Mouse (Mus musculus) ES-Bruce4 (cell line): Measurements from ENCODE around the gene Rad9b. TPM values are rescaled to one million over a fixed set of nuclear protein-coding genes. Genes with fewer than 3 reads are reported as not detected.

ENCODE experiments used
- H3K27ac ChIP-seq: 2 replicates; pipeline ENCODE4 v1.5.1; 2012; ENCODE audit warnings: low read length, inconsistent platforms; ENCODE audit not compliant: insufficient read depth
- H3K27me3 ChIP-seq: 2 replicates; pipeline ENCODE4 v1.6.1; 2012; ENCODE audit warnings: mild to moderate bottlenecking, low read length, inconsistent platforms; ENCODE audit not compliant: control insufficient read depth, poor library complexity, insufficient read depth, severe bottlenecking
- H3K36me3 ChIP-seq: 2 replicates; pipeline ENCODE4 v1.6.1; 2012; ENCODE audit warnings: inconsistent platforms, mild to moderate bottlenecking, low read length, moderate library complexity; ENCODE audit not compliant: control insufficient read depth, poor library complexity, insufficient read depth, severe bottlenecking
- H3K4me1 ChIP-seq: one replicate; pipeline ENCODE4 v1.8.1; 2011; ENCODE audit warnings: low read length; ENCODE audit not compliant: control insufficient read depth, insufficient read depth
- H3K4me3 ChIP-seq: 2 replicates; pipeline ENCODE4 v1.5.1; 2011; ENCODE audit warnings: low read depth, mild to moderate bottlenecking, low read length
- H3K9ac ChIP-seq: 2 replicates; pipeline ENCODE4 v1.6.1; 2012; ENCODE audit warnings: low read depth, mild to moderate bottlenecking, inconsistent platforms; ENCODE audit not compliant: poor library complexity, severe bottlenecking
- H3K9me3 ChIP-seq: replicated peaks from 2 replicates; pipeline ENCODE4 v1.6.1; 2012; ENCODE audit warnings: mild to moderate bottlenecking, low read length, inconsistent platforms; ENCODE audit not compliant: control insufficient read depth, poor library complexity, insufficient read depth, severe bottlenecking
- CTCF ChIP-seq: IDR thresholded peaks from one replicate; pipeline ENCODE4 v1.8.1; 2011; ENCODE audit warnings: low read depth, low read length
- EP300 ChIP-seq: IDR thresholded peaks from 2 replicates; pipeline ENCODE4 v1.6.1; 2011; ENCODE audit warnings: low read depth, low read length; ENCODE audit not compliant: insufficient read depth
- POLR2A ChIP-seq: IDR thresholded peaks from one replicate; pipeline ENCODE4 v1.8.1; 2011; ENCODE audit warnings: low read length; ENCODE audit not compliant: insufficient read depth
- polyA plus RNA-seq: library from polyadenylated mRNA; stranded (reverse); fragments of >200 nt; gene quantifications from 2 replicates; pipeline ENCODE4 v1.2.4, GENCODE M21; 2011; ENCODE audit warnings: low read depth; ENCODE audit not compliant: missing spikeins, insufficient read depth, insufficient read length

Rad9b gene
- polyA plus RNA-seq, 1 experiment = 19.7 TPM

DNA sequence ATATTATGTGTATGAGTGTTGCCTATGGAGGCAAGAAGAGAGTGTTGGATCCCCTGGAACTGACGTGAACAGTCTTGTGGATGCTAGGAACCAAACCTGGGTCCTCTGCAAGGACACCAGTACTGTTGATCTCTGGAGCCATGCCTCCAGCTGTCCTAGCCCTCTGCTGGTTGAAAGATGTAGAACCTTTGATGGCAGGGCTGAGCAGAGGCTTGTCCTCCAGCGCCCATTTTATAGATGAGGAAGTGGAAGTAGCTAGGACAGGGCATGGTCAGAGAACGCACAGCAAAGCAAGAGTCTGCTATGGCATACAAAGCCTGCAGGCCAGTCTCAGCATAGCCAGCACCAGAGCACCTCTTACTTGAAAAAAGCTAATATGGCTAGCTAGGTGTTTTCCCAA is 35.9 kb downstream of the Rad9b start:
- TF ChIP-seq CTCF (peak; percentile 38), EP300 (no peak)
- no peak overlapping the region for H3K4me3 ChIP-seq
- no peaks in the 10 kb centered on the region for H3K9me3 ChIP-seq
- no peaks in the 10 kb centered on the region for H3K27me3 ChIP-seq
- 0 out of 2 replicates have a peak, but pooled peaks cover 4% of the 10 kb centered on the region for H3K36me3 ChIP-seq
- H3K27ac ChIP-seq = peak overlapping the region; percentile 90
- peaks cover 6% of the 10 kb centered on the region for H3K4me1 ChIP-seq
- no peak overlapping the region for H3K9ac ChIP-seq

DNA sequence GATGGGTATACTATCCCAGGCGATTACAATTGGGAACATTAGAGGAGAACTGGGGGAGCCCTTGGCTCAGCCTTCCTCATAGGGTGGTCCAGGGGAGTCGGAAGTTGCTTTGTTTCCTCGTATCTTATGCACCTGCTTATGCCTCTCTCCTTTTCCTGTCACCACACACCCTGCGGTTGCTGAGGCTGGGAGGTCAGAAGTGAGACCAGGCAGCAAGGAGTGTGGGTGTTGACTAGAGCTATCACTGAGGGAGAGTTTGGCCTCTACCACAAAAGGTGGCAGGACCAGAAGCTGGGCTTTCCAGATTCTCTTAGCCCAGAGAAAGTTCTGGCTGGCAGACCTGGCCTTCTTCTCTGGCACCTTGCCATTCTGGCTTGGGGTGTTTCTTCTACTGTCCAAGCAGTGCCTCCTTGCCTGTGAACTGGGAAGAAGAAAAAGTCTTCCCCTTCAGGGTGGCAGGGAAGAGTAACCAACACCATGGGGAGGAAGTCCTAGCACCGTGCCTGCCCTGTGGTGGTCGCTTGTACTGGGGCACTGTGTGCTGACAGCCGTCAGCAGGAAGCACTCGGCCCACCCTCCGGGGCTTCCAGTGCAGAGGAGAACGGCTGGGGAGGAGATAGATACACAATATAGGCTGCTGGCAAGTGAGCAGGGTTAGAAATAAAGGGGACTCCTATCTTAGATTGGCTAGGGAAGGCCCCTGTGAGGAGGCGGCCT is 36.5 kb downstream of the Rad9b start:
- peak overlapping the region; percentile 90; the same call in 1 of the 2 replicates for H3K27ac ChIP-seq
- no peaks in the 10 kb centered on the region for H3K27me3 ChIP-seq
- 0 out of 2 replicates have a peak, but pooled peaks cover under 1% of the 10 kb centered on the region for H3K36me3 ChIP-seq
- no peak overlapping the region for H3K9ac ChIP-seq
- H3K4me1 ChIP-seq = peaks cover 6% of the 10 kb centered on the region
- no peak for TF ChIP-seq EP300
- no peak for TF ChIP-seq CTCF
- no peak for TF ChIP-seq POLR2A
- no peak overlapping the region for H3K4me3 ChIP-seq
- no peaks in the 10 kb centered on the region for H3K9me3 ChIP-seq

DNA sequence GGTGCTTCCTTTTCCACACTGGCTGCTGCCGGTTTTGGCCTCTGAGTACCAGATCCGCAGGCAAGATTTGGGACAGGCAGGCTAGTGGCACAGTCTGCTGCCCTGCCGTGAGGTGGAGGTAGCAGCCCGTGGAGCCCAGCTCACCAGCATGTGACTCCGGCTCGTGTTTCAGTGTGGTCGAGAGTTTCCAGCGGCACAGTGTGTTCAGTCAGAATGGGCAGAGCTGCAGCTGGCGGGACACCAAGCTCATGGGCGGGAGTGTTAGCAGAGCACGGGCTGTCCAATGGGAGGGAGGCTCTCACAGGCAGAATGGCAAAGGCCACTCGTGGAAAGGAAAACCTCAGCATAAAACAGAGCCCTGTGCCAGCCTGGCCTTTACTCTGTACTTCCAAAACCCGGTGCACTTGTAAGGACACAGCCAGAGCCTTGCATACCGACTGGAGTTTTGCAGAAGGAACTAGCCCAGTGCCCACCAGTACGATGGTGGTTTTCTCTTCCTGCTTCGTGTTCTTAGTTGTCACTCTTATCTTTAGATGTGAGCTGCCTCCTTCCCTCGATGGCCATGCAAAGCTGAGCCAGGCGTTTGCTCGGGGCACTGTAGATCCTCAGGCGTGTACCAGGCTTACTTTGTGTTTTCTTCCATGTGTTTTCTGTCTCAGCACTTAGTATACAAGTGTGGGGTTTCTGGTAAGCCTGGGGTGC is 38.9 kb downstream of the Rad9b start:
- H3K4me3 ChIP-seq = no peak overlapping the region

DNA sequence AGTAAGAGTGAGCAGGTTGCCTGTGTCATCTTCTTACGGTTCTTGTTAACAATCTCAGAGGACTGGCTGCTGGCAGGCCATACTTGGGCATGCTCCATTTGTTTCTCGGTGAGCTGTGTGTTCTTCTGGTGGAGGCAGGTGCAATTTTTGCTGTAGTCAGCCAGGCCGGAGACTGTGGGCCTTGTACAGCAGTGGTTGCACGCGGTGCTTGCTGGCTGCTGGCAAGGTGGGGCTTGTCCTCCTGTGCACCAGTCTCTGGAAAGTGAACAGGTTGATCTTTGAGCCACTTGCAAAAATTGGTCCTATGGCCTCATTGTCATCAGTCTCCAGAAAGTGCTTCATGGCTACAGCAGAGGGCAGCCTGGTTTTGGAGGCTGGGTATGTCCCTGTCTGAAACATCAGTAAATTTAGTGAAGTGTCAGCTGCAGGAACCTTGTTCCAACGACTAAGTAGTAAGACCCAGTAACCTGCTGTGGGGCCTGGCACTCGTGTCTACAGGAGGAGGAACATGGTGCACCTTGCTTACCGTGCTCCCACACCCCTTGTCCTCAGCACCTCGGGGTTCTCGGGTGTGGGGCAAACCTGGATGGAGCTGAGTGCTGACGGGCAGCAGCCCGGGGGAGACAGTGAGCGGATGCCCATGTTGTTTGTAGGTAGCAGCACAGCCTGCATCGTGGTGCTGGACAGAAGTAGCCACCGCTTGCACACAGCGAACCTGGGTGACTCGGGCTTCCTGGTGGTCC is 40.9 kb downstream of the Rad9b start:
- H3K36me3 ChIP-seq = no peaks in the 10 kb centered on the region

More for the DNA sequence above, 38.9 kb downstream of the Rad9b start:
- Histone ChIP-seq H3K9ac (no peak overlapping the region), H3K27me3 (no peaks in the 10 kb centered on the region), H3K4me1 (peaks cover 6% of the 10 kb centered on the region), H3K27ac (no peak overlapping the region), H3K9me3 (no peaks in the 10 kb centered on the region), H3K36me3 (no peaks in the 10 kb centered on the region)
- TF ChIP-seq CTCF = no peak

DNA sequence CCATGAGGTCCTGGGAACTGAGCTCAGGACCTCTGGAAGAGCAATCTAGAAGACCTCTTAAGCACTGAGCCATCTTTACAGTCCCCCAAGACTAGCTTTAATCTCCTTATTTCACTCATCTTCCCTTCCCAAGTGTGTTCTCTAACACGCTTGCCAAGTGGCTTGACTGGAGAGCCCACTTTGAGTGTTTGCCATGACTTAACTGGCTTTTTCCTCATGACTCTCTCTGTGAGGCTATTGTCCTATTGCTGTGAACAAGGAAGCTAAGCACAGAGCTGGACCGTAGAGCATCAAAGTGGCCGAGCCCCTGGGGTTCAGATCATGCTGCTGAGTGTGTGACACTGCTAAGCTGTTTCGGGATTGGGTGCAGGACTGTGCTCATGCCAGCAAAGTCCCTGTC is 41.7 kb downstream of the Rad9b start:
- Histone ChIP-seq H3K4me1 (peaks cover 3% of the 10 kb centered on the region), H3K27me3 (no peaks in the 10 kb centered on the region), H3K9me3 (no peaks in the 10 kb centered on the region), H3K4me3 (no peak overlapping the region), H3K36me3 (no peaks in the 10 kb centered on the region), H3K9ac (no peak overlapping the region), H3K27ac (no peak overlapping the region)
- no peak for TF ChIP-seq EP300
- no peak for TF ChIP-seq CTCF
- TF ChIP-seq POLR2A = no peak

More for the DNA sequence above, 40.9 kb downstream of the Rad9b start:
- no peak overlapping the region for H3K9ac ChIP-seq
- H3K27me3 ChIP-seq = no peaks in the 10 kb centered on the region
- no peaks in the 10 kb centered on the region for H3K9me3 ChIP-seq
- no peak overlapping the region for H3K4me3 ChIP-seq
- H3K4me1 ChIP-seq = peaks cover 6% of the 10 kb centered on the region
- TF ChIP-seq EP300 (no peak), POLR2A (no peak), CTCF (no peak)
- no peak overlapping the region for H3K27ac ChIP-seq

DNA sequence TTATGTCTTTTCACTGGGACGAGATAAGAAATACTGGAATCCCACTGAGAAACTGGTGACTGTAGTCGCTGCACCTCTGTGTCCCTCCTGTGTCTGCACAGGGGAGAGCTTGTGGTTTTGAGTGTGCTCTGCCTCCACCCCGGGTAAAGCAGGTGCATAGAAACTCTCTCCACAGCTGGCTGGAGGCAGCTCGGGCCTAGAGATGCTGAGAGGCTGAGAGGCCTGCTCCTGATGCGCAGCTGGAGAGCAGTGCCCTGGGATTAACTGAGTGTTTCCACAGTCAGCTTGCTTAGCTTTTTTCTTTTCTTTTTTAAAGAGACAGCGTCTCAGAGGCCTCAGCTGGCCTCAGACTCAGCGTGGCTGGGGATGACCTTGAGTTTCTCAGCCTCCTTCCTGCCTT is 42.3 kb downstream of the Rad9b start:
- H3K4me1 ChIP-seq = peaks cover under 1% of the 10 kb centered on the region
- H3K9ac ChIP-seq = no peak overlapping the region

More for the DNA sequence above, 42.3 kb downstream of the Rad9b start:
- Histone ChIP-seq H3K4me3 (no peak overlapping the region), H3K9me3 (no peaks in the 10 kb centered on the region), H3K36me3 (no peaks in the 10 kb centered on the region), H3K27ac (no peak overlapping the region), H3K27me3 (no peaks in the 10 kb centered on the region)
- TF ChIP-seq CTCF = no peak
- TF ChIP-seq POLR2A = no peak
- TF ChIP-seq EP300 = no peak
